ENCODE assay signal across 8 mouse cellular contexts in genomic region chr14:124191913-124192814, GRCm38 (mm10).
DNase-seq lines count a peak whose midpoint lies in the region; ATAC-seq lines count a peak whose summit lies in the region.

No protein-coding gene starts in this region.

- peak overlapping the region; percentile 43 for H3K4me2 ChIP-seq in stomach, embryonic 14.5 days (replicated peaks; ENCODE audit: low read depth, low read length)

- peaks cover 31% of the 10 kb centered on the region for H3K27me3 ChIP-seq in heart, embryonic 10.5 days (ENCODE audit: insufficient read depth, poor library complexity, severe bottlenecking)
- peaks cover 22% of the 10 kb centered on the region; the same call in 1 of the 2 replicates for H3K27me3 ChIP-seq in stomach, embryonic 14.5 days (ENCODE audit: control insufficient read depth, insufficient read depth, low read length)

- peaks cover 11% of the 10 kb centered on the region; the same call in 1 of the 2 replicates for H3K4me1 ChIP-seq in heart, embryonic 10.5 days
- H3K4me1 ChIP-seq in stomach, embryonic 14.5 days (ENCODE audit: control insufficient read depth, insufficient read depth, low read length) = peaks cover 8% of the 10 kb centered on the region; the same call in 1 of the 2 replicates

- no peak overlapping the region for H3K27ac ChIP-seq in heart, embryonic 10.5 days
- H3K27ac ChIP-seq in stomach, embryonic 14.5 days (ENCODE audit: low read length) = no peak overlapping the region

- H3K9me3 ChIP-seq in heart, embryonic 10.5 days = no peaks in the 10 kb centered on the region
- no peaks in the 10 kb centered on the region for H3K9me3 ChIP-seq in stomach, embryonic 14.5 days (ENCODE audit: control insufficient read depth, low read depth, low read length)

- H3K9ac ChIP-seq in stomach, embryonic 14.5 days (replicated peaks; ENCODE audit: low read depth, low read length) = no peak overlapping the region

- 2% methylated on average over 42 of the region's 42 CpGs for WGBS in heart, embryonic 10.5 days
- WGBS in stomach, embryonic 14.5 days = 1% methylated on average over 42 of the region's 42 CpGs

- no peaks in the 10 kb centered on the region for H3K36me3 ChIP-seq in heart, embryonic 10.5 days
- H3K36me3 ChIP-seq in stomach, embryonic 14.5 days (ENCODE audit: control insufficient read depth, insufficient read depth, low read length) = no peaks in the 10 kb centered on the region

- DNase-seq in ovary, postnatal 10 days (ENCODE audit: low spot score) = peak; percentile 2
- DNase-seq in ovary, postnatal 14 days (ENCODE audit: low spot score) = no peak
- peak; percentile 68 to 69 for DNase-seq in cerebellum, postnatal 36 days
- peak; percentile 74 for DNase-seq in heart, embryonic 10.5 days (ENCODE audit: low spot score)
- peak; percentile 40 to 44 for DNase-seq in kidney, postnatal 4 days
- DNase-seq in mesoderm, embryonic 11.5 days (ENCODE audit: low read depth, low spot score) = peak; percentile 53
- DNase-seq in spleen, adult 18-20 months = no peak

- H3K4me3 ChIP-seq in heart, embryonic 10.5 days = peak overlapping the region; percentile 58
- peak overlapping the region; percentile 19 for H3K4me3 ChIP-seq in stomach, embryonic 14.5 days (ENCODE audit: low read depth, low read length)

- ATAC-seq in stomach, embryonic 14.5 days (ENCODE audit: insufficient number of reproducible peaks, insufficient read depth, low FRiP score, low read depth) = peak; percentile 56; the same call in 1 of the 2 replicates

Comparison
In these comparisons a context has a peak if more than half of its experiments do, and no peak if none do; other contexts are left out.
1. DNase-seq: peak in ovary, postnatal 10 days (single experiment), cerebellum, postnatal 36 days (2 of 2), heart, embryonic 10.5 days (single experiment), kidney, postnatal 4 days (2 of 2) and mesoderm, embryonic 11.5 days (single experiment); none in ovary, postnatal 14 days (single experiment) and spleen, adult 18-20 months (0 of 2).